Mouse (Mus musculus) heart, adult 2 months (tissue): ENCODE measurements at regions not wholly inside any gene's neighbourhood (a gene's known extent, or its start where the extent isn't known, plus 50 kb on each side); places are given as distances from the start of the nearest gene placed in this dataset.

Experiments used
- DNase-seq, 2 experiments: peaks; one replicate each; pipeline ENCODE4 v3.0.0; 2021
- H3K27ac ChIP-seq: fragments of 200-600 bp; 2 replicates; pipeline ENCODE4 v1.8.1; 2022
- H3K27me3 ChIP-seq: fragments of 200-500 bp; 2 replicates; pipeline ENCODE4 v1.6.1; 2012; ENCODE audit warnings: mild to moderate bottlenecking, low read length, inconsistent platforms, mixed read lengths; ENCODE audit not compliant: control insufficient read depth, insufficient read depth
- H3K36me3 ChIP-seq: fragments of 200-500 bp; 2 replicates; pipeline ENCODE4 v1.6.1; 2012; ENCODE audit warnings: low read length, inconsistent platforms; ENCODE audit not compliant: control insufficient read depth, insufficient read depth
- H3K4me1 ChIP-seq: fragments of 200-500 bp; 2 replicates; pipeline ENCODE4 v1.6.1; 2011; ENCODE audit warnings: low read length; ENCODE audit not compliant: control insufficient read depth, insufficient read depth
- H3K4me3 ChIP-seq: fragments of 200-600 bp; 2 replicates; pipeline ENCODE4 v1.8.1; 2022
- H3K79me2 ChIP-seq: fragments of 200-500 bp; replicated peaks from 2 replicates; pipeline ENCODE4 v1.6.1; 2012; ENCODE audit warnings: mild to moderate bottlenecking, inconsistent platforms, low read length, moderate library complexity, mixed read lengths; ENCODE audit not compliant: control insufficient read depth, insufficient read depth
- H3K9ac ChIP-seq: fragments of 200-500 bp; 2 replicates; pipeline ENCODE4 v1.6.1; 2012; ENCODE audit warnings: low read depth, mild to moderate bottlenecking, control low read depth, inconsistent platforms, low read length, mixed read lengths
- CTCF ChIP-seq: fragments of 200-600 bp; IDR thresholded peaks from 2 replicates; pipeline ENCODE4 v1.8.1; 2022; ENCODE audit warnings: antibody characterized with exemption, mild to moderate bottlenecking, moderate library complexity
- EP300 ChIP-seq: fragments of 200-500 bp; IDR thresholded peaks from 2 replicates; pipeline ENCODE4 v1.6.1; 2011; ENCODE audit warnings: low read depth, low read length, control low read depth; ENCODE audit not compliant: insufficient read depth
- POLR2A ChIP-seq: fragments of 200-500 bp; IDR thresholded peaks from 2 replicates; pipeline ENCODE4 v1.6.1; 2011; ENCODE audit warnings: mild to moderate bottlenecking, low read depth, low read length, control low read depth; ENCODE audit not compliant: insufficient read depth
- WGBS: fragments of 180-500 bp; shearing (Covaris S2); methylation state at CpG from one replicate; pipeline ENCODE4 v1.1.7; 2018; 5-methylcytosine and 5-hydroxymethylcytosine counted together
- intact Hi-C: fragments of 180-260 bp; cut with DNase I; formaldehyde crosslinking; loops from one replicate; pipeline ENCODE4 v1.15.1; 2025

DNA sequence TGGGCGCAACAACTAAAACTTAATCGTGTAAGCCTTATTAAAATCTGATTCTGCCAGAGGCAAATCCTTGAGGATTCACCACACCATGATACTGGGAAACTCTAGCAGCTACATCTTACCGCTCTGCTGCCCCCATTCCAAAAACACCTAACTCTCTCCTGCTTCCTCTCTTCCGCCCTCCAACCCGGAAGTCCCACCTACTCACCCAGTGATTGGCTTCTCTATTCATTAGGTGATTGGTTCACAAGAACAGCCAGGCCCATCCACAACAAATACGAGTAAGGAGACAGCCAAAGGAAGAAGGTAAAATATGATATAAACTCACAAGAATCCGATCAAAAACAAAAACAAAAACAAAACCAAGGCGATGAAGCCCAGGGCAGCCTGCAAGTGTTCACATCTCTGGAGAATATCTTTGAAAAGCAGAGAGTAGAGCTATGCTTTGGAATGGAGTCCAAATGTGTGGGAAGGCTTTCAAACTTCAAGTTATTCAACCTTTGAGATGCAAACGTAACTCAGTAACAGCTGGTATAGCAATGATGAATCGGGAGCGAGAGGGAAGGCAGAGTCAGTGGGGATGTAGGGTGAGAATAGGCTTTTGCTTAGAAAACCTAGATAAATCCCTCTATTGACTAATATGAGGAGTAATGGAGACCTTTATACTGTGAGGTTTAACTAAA lies 76.5 kb upstream of the Arid2 start:
- Histone ChIP-seq H3K4me3 (no peak overlapping the region), H3K27ac (no peak overlapping the region), H3K79me2 (no peaks in the 10 kb centered on the region), H3K36me3 (no peaks in the 10 kb centered on the region), H3K4me1 (no peaks in the 10 kb centered on the region), H3K27me3 (0 out of 2 replicates have a peak, but pooled peaks cover 2% of the 10 kb centered on the region), H3K9ac (no peak overlapping the region)
- intact Hi-C loops: no loop called here
- no peak for TF ChIP-seq POLR2A
- TF ChIP-seq EP300: no peak
- TF ChIP-seq CTCF: no peak
- 77% methylated on average over 11 of the region's 11 CpGs for WGBS
- DNase-seq: no peak

- H3K27me3 ChIP-seq: 0 out of 2 replicates have a peak, but pooled peaks cover 2% of the 10 kb centered on the region
- no peak overlapping the region for H3K4me3 ChIP-seq
- no peaks in the 10 kb centered on the region for H3K79me2 ChIP-seq
- no peak overlapping the region for H3K27ac ChIP-seq
- intact Hi-C loops: no loop called here
- DNase-seq: no peak
- no peaks in the 10 kb centered on the region for H3K36me3 ChIP-seq
- H3K9ac ChIP-seq: no peak overlapping the region
- H3K4me1 ChIP-seq: no peaks in the 10 kb centered on the region
- 91% methylated on average over 24 of the region's 24 CpGs for WGBS
- TF ChIP-seq POLR2A: no peak
- TF ChIP-seq CTCF: no peak
- TF ChIP-seq EP300: no peak
These were observed 73.6 kb upstream of the Arid2 start for GRCm38 (mm10) chr15:96213541-96214312.

DNA sequence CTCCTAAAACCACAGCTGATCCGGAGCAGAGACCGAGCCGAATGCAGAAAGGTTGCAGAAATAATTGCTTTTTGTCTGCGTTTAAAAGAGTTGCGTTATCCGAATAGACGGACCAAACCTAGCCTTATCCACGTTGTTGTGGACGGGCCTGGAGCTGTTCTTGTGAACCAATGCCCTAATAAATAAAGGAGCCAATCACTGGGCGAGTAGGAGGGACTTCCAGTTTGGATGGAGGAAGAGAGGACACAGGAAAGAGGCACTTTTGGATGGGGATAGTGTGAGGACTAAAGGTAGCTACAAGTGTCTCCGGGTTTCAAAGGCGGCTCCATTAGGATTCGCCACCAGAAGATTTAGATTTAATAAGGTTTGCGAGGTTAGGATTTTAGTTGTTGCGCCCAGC lies 69.4 kb upstream of the Arid2 start:
- H3K79me2 ChIP-seq: no peaks in the 10 kb centered on the region
- H3K9ac ChIP-seq: no peak overlapping the region
- no peaks in the 10 kb centered on the region for H3K36me3 ChIP-seq
- H3K27me3 ChIP-seq: no peaks in the 10 kb centered on the region
- DNase-seq: no peak
- intact Hi-C loops: no loop called here
- H3K4me3 ChIP-seq: no peak overlapping the region
- TF ChIP-seq EP300 (no peak), CTCF (no peak), POLR2A (no peak)
- no peaks in the 10 kb centered on the region for H3K4me1 ChIP-seq
- 94% methylated on average over 15 of the region's 15 CpGs for WGBS
- H3K27ac ChIP-seq: no peak overlapping the region

- Histone ChIP-seq H3K36me3 (no peaks in the 10 kb centered on the region), H3K79me2 (no peaks in the 10 kb centered on the region), H3K4me3 (no peak overlapping the region), H3K27ac (no peak overlapping the region), H3K4me1 (no peaks in the 10 kb centered on the region), H3K9ac (no peak overlapping the region), H3K27me3 (no peaks in the 10 kb centered on the region)
- intact Hi-C loops: no loop called here
- WGBS: 73% methylated on average over 7 of the region's 7 CpGs
- TF ChIP-seq POLR2A (no peak), CTCF (no peak), EP300 (no peak)
- DNase-seq: no peak
These were observed 67.6 kb upstream of the Arid2 start for GRCm38 (mm10) chr15:96219746-96220145.

DNA sequence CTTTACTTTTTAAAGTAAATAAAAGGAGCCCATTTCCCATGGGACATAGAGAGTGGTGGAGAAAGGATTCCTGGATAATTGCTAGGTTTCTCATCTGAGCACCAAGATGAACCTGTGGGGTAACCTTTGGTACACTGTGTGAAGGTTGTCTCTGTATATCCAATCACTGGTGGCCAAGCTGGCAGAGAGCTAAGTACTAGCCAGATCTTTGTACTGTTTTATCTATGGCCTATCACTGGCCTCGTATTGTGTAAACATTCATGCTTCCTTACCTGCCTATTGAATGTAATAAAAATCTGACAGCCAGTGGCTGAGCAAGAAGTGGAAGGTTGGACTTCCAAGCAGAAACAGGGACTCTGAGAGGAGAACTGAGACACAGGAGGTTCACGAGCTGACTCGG lies 55.3 kb upstream of the Arid2 start:
- 78% methylated on average over 3 of the region's 3 CpGs for WGBS
- no peaks in the 10 kb centered on the region for H3K4me1 ChIP-seq
- H3K9ac ChIP-seq: no peak overlapping the region
- no peaks in the 10 kb centered on the region for H3K27me3 ChIP-seq
- TF ChIP-seq EP300: no peak
- TF ChIP-seq CTCF: no peak
- TF ChIP-seq POLR2A: no peak
- DNase-seq: no peak
- no peak overlapping the region for H3K27ac ChIP-seq
- H3K4me3 ChIP-seq: no peak overlapping the region
- H3K36me3 ChIP-seq: no peaks in the 10 kb centered on the region
- intact Hi-C loops: no loop called here
- no peaks in the 10 kb centered on the region for H3K79me2 ChIP-seq

GRCm38 (mm10) chr15:96233113-96233512 lies 54.2 kb upstream of the Arid2 start:
- no peak overlapping the region for H3K9ac ChIP-seq
- no peaks in the 10 kb centered on the region for H3K4me1 ChIP-seq
- no peaks in the 10 kb centered on the region for H3K27me3 ChIP-seq
- TF ChIP-seq POLR2A: no peak
- no peak for TF ChIP-seq EP300
- no peak for TF ChIP-seq CTCF
- no peak for DNase-seq
- no peaks in the 10 kb centered on the region for H3K79me2 ChIP-seq
- H3K27ac ChIP-seq: no peak overlapping the region
- H3K36me3 ChIP-seq: no peaks in the 10 kb centered on the region
- intact Hi-C loops: no loop called here
- no peak overlapping the region for H3K4me3 ChIP-seq
